Mouse (Mus musculus): ENCODE results near the gene Skiv2l. TPM values are rescaled to one million over a fixed set of nuclear protein-coding genes. Genes with fewer than 3 reads are reported as not detected.
"Not testable (repeated sequence)": the region's sequence is repeated elsewhere in the genome, so short reads cannot be mapped to it uniquely, and the experiment has no call there.

Skiv2l gene
- polyA plus RNA-seq, 1 experiment from 2014 or later = 55.0 TPM

DNA sequence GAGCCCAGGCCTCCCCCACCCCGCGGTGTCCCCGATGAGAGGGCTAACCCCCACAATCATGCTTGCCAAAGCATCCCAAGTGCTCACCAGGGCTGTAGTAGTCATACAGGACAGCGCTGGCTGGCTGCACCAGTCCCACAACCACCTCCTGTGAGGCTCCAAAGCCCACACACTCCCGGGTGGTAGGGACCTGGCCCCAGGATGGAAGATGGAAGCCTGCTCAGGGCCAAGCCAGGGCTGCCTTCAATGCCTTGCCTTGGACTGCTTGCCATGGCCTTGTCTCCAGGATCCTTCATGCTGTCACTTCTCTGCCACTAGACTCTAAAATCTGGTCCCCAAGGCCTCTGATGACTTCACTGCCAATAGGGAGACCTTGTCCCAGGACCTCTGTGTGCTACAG is 39.6 kb downstream of the Skiv2l start:
- not testable (repeated sequence) for ATAC-seq (ENCODE audit: insufficient number of reproducible peaks, low FRiP score, low TSS enrichment, low read depth); H3K9ac ChIP-seq; H3K27ac ChIP-seq (replicated peaks); H3K36me3 ChIP-seq; H3K4me2 ChIP-seq (replicated peaks); H3K27me3 ChIP-seq; H3K4me3 ChIP-seq (replicated peaks); H3K4me1 ChIP-seq; H3K9me3 ChIP-seq (replicated peaks)
- 89% methylated on average over 5 of the region's 5 CpGs for WGBS

DNA sequence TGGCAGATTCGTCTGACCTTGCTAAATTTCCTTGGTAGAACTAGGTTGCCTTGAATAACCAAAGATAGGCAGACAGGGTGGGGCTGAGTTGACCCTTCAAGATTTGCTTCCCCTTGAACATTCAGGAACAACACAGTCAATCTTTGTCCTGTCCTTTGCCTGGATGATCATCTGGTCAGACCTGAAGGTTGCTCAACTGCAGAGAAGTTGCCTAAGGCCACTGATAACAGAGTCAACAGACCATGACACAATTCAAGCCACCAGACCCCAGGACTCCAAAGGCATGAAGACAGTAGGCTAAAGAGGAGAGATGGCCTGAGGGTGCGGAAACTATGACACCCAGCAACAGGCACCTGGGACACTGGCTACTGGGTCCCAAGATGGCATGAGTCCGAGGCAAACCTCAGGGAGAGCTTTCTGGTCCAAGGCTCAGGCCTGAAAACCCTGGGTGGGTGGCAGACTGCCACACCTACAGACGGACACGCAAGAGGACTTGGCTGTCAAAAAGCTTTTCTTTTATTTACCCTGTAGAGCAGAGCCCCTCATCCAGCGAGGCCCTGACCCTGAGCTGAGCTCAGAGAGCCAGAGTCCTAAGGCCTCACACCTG is 41.3 kb downstream of the Skiv2l start:
- no peaks in the 10 kb centered on the region for H3K4me1 ChIP-seq
- no peaks in the 10 kb centered on the region for H3K27me3 ChIP-seq
- H3K4me3 ChIP-seq (replicated peaks) = no peak overlapping the region
- no peak overlapping the region for H3K4me2 ChIP-seq (replicated peaks)
- 81% methylated on average over 6 of the region's 6 CpGs for WGBS
- H3K9me3 ChIP-seq (replicated peaks) = peaks cover 9% of the 10 kb centered on the region; the same call in 1 of the 2 replicates
- ATAC-seq (ENCODE audit: insufficient number of reproducible peaks, low FRiP score, low TSS enrichment, low read depth) = no peak
- H3K36me3 ChIP-seq = no peaks in the 10 kb centered on the region
- no peak overlapping the region for H3K9ac ChIP-seq
- no peak overlapping the region for H3K27ac ChIP-seq (replicated peaks)

DNA sequence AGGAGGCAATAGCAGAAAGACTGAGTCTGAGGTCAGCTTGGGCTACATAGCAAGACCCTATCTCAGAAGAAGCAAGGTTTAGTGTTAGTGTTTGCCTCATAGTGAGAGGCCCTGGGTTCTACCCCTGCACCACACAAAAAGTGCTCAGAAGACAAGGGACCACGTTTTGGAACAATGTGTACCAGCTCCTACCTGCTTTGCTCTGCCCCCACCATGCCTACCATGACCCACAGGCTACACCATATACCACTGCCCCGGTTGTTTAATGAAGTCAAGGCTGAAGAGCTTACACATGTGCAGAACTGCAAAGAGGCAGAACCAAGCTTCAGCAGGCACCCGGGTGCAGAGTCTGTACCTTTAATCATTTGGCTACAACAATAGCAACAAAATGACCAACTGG is 42.8 kb downstream of the Skiv2l start:
- no peak for ATAC-seq (ENCODE audit: insufficient number of reproducible peaks, low FRiP score, low TSS enrichment, low read depth)
- 60% methylated on average over 3 of the region's 3 CpGs for WGBS

DNA sequence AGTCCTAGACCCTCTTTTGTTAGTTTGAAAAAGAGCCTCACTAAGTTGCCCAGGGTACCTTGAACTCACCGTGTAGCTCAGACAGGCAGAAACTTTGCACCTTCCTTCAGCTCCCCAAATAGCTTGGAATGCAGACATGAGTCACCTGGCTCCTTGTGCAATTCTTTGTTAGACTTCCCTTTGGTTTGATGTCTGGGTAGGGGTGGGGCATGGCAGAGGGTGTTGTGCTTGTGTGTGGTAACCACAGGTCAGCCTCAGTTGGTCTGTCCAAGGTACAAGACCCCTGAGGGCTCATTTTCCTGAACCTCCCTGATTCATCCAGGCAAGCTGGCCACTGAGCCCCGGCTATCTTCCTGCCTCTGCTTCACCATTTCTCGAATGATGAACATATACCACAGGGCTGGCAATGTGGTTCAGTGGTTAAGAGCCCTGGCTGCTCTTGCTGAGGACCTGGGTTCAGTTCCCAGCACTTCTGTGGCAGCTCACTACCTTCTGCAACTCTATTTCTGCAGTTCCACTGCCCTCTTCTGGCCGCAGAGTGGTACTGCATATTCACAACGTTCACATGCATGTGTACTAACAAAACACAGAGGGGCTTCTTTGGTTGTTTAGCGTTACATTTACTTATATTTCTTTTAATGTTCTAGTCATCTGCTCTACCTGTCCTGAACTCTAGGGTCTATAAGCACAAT is 45.0 kb downstream of the Skiv2l start:
- Histone ChIP-seq H3K27ac (replicated peaks) (no peak overlapping the region), H3K27me3 (no peaks in the 10 kb centered on the region), H3K36me3 (no peaks in the 10 kb centered on the region), H3K9me3 (replicated peaks) (peaks cover 9% of the 10 kb centered on the region; the same call in 1 of the 2 replicates), H3K4me1 (no peaks in the 10 kb centered on the region), H3K9ac (no peak overlapping the region), H3K4me2 (replicated peaks) (no peak overlapping the region), H3K4me3 (replicated peaks) (no peak overlapping the region)
- no peak for ATAC-seq (ENCODE audit: insufficient number of reproducible peaks, low FRiP score, low TSS enrichment, low read depth)
- WGBS = 73% methylated on average over 6 of the region's 6 CpGs

More for the DNA sequence above, 42.8 kb downstream of the Skiv2l start:
- Histone ChIP-seq H3K36me3 (no peaks in the 10 kb centered on the region), H3K27me3 (no peaks in the 10 kb centered on the region), H3K9me3 (replicated peaks) (peaks cover 9% of the 10 kb centered on the region; the same call in 1 of the 2 replicates), H3K9ac (no peak overlapping the region), H3K4me1 (no peaks in the 10 kb centered on the region), H3K4me3 (replicated peaks) (no peak overlapping the region), H3K4me2 (replicated peaks) (no peak overlapping the region), H3K27ac (replicated peaks) (no peak overlapping the region)

DNA sequence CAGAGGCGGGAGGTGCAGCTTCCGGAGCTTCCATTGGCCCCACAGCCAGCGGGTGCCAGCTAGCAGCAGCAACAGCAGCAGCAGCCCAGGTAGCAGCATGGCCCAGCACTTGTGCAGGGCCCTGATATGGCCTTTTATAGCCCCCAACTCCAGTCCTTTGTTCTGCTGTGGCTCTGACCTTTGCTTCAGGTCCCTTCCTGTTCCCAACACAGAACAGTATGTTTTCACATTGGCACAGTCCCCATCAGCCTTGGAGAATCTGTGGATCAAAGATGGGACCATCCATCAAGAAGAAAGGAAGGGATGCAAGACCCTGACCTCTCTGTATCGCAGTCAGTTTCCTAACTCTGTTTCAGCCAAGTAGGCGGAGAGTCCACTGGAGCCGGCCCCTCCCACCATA is 45.7 kb downstream of the Skiv2l start, which contains the start of gene Cyp21a1:
Gene Cyp21a1 (minus strand): TSS at position 261 of the 400 bp plus-strand sequence.
- H3K4me3 ChIP-seq (replicated peaks); H3K27ac ChIP-seq (replicated peaks); ATAC-seq (ENCODE audit: insufficient number of reproducible peaks, low FRiP score, low TSS enrichment, low read depth); H3K36me3 ChIP-seq; H3K4me1 ChIP-seq; H3K27me3 ChIP-seq; H3K4me2 ChIP-seq (replicated peaks); H3K9me3 ChIP-seq (replicated peaks); H3K9ac ChIP-seq: not testable (repeated sequence)
- 97% methylated on average over 5 of the region's 6 CpGs for WGBS

DNA sequence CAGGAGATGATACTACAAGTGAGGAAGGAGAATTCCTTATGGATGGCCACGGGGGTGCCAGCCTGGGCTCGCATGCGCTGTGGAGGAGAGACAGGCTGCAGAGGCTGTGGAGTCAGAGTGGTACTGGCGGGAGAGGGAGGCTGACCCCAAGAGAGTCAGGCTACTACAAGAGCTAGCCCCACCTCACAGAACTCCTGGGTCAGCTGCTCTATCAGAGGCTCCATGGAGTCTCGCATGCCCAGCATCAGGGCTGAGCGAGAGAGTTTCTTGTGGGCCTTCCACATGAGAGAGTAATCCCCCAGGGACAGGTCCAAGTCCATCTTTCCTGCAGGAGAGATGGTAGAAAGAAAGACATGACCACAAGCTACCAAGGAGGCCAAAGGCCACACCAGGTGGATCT is 46.6 kb downstream of the Skiv2l start:
- not testable (repeated sequence) for H3K36me3 ChIP-seq; H3K27me3 ChIP-seq; H3K9me3 ChIP-seq (replicated peaks); H3K4me3 ChIP-seq (replicated peaks); H3K4me1 ChIP-seq; H3K4me2 ChIP-seq (replicated peaks); H3K9ac ChIP-seq; ATAC-seq (ENCODE audit: insufficient number of reproducible peaks, low FRiP score, low TSS enrichment, low read depth); H3K27ac ChIP-seq (replicated peaks)
- WGBS = 92% methylated on average over 6 of the region's 6 CpGs

DNA sequence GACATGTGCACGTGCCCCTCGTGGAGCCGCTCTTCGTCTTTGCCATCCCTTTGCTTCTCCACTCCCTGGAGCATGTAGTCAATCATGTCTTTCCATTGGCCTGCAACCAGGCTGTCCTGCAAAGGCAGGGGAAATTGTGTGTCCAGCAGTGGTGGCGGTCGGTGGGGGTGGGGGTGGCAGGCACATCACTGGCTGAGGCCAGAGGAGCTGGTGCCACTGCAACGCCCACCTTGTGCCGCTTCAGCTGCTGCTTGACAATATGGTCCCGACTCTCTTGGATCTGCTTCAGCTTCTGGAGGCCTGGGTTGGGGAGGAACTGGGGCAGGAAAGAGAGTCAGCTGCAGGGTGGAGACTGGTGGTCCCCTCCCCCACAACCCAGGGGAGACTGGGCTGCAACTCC is 47.3 kb downstream of the Skiv2l start:
- not testable (repeated sequence) for H3K36me3 ChIP-seq; H3K9ac ChIP-seq; H3K27ac ChIP-seq (replicated peaks); H3K4me3 ChIP-seq (replicated peaks); H3K4me1 ChIP-seq; H3K4me2 ChIP-seq (replicated peaks); H3K9me3 ChIP-seq (replicated peaks); H3K27me3 ChIP-seq; ATAC-seq (ENCODE audit: insufficient number of reproducible peaks, low FRiP score, low TSS enrichment, low read depth)
- 92% methylated on average over 9 of the region's 9 CpGs for WGBS

DNA sequence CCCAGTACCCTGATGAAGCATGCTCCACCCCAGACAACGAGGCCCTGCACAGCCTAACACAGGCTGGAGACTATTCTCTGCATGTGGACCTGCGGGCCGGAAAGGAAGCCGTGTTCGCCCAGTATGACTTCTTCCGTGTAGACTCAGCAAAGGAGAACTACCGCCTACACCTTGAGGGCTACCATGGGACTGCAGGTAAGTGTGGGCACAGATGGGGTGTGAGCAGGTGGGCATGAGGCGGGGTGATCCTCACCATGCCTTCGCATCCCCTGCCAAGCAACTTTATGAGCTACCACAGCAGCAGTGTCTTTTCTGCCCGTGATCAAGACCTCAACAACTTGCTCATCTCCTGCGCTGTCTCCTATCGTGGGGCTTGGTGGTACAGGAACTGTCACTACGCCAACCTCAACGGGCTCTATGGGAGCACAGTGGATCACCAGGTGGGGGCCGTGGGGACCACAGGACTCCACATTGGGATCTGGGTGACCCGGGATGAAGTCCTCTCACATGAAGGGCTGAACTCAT is 49.2 kb downstream of the Skiv2l start:
- not testable (repeated sequence) for H3K9ac ChIP-seq; H3K27ac ChIP-seq (replicated peaks); H3K9me3 ChIP-seq (replicated peaks); H3K4me1 ChIP-seq; H3K36me3 ChIP-seq; H3K4me3 ChIP-seq (replicated peaks); H3K4me2 ChIP-seq (replicated peaks); ATAC-seq (ENCODE audit: insufficient number of reproducible peaks, low FRiP score, low TSS enrichment, low read depth); H3K27me3 ChIP-seq
- 95% methylated on average over 16 of the region's 16 CpGs for WGBS

DNA sequence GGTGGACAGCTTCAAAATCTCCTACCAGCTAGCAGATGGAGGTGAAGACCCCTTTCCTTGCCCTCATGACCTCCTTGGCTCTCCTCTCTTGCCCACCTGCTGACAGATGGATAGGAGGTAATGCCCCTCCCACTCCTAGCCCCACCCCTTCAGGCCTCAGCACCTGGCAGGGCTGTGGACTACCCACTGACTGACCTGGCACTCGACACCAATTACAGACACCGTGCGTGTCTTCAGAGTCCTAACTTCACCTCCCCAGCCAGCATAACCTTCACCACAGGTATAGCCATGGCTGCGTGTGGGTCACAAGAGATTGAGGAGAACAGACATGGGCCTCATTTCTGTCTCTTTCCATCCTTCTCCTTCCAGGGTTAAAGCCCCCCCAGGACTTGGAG is 50.5 kb downstream of the Skiv2l start:
- Histone ChIP-seq H3K27ac (replicated peaks) (no peak overlapping the region), H3K9ac (no peak overlapping the region), H3K27me3 (no peaks in the 10 kb centered on the region), H3K4me2 (replicated peaks) (no peak overlapping the region), H3K4me1 (no peaks in the 10 kb centered on the region), H3K4me3 (replicated peaks) (no peak overlapping the region), H3K36me3 (no peaks in the 10 kb centered on the region), H3K9me3 (replicated peaks) (no peaks in the 10 kb centered on the region)
- ATAC-seq (ENCODE audit: insufficient number of reproducible peaks, low FRiP score, low TSS enrichment, low read depth) = no peak
- WGBS = 91% methylated on average over 4 of the region's 4 CpGs

DNA sequence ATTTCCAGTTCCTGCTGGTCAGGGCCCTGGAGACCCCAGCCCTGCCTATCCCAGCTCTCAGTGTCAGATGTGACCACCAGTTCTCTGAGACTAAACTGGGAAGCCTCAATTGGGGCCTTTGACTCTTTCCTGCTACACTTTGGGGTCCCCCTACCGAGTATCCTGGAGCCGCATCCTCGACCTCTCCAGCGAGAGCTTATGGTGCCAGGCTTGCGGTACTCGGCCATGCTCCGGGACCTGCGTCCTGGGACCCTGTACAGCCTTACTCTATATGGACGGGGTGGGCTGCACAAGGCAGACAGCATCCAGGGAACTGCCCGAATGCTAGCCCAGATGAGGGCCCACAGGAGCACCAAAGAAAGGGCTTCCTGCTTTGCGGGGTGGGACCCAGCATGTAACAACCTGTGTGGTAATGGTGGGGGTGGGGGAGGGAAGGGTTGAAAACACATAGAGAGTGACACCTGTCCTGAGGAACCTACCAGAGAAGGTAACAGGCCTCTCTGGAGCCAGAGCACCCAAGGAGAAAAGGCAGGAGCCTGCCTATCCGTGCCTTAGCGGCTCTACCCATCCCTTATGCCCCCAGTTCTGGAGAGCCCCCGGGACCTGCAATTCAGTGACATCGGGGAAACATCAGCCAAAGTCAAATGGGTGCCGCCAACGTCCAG is 51.0 kb downstream of the Skiv2l start:
- WGBS = 87% methylated on average over 15 of the region's 17 CpGs
- Histone ChIP-seq H3K4me1 (no peaks in the 10 kb centered on the region), H3K9ac (no peak overlapping the region), H3K27me3 (no peaks in the 10 kb centered on the region), H3K4me3 (replicated peaks) (no peak overlapping the region), H3K4me2 (replicated peaks) (no peak overlapping the region), H3K27ac (replicated peaks) (no peak overlapping the region), H3K36me3 (no peaks in the 10 kb centered on the region), H3K9me3 (replicated peaks) (no peaks in the 10 kb centered on the region)
- ATAC-seq (ENCODE audit: insufficient number of reproducible peaks, low FRiP score, low TSS enrichment, low read depth) = no peak

DNA sequence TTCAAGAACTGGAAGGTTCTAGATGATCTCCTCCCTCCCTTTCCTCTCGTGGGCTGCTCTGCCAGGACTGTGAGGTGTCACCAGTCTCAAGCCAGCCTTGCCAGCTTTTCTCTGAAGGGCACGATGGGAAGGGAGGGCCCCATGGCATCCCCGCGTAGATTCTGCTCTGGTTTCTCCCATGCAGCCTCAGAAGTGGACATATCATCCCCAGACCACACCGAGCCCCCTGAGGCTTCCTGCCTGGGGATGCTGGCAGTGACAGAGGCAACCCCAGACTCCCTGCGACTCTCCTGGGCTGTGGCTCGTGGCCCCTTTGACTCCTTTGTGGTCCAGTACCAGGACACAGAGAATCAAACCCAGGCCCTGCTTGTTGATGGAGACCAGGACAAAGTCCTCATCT is 51.9 kb downstream of the Skiv2l start:
- not testable (repeated sequence) for H3K4me2 ChIP-seq (replicated peaks); H3K9me3 ChIP-seq (replicated peaks); H3K36me3 ChIP-seq; H3K9ac ChIP-seq; H3K27ac ChIP-seq (replicated peaks); H3K4me3 ChIP-seq (replicated peaks); ATAC-seq (ENCODE audit: insufficient number of reproducible peaks, low FRiP score, low TSS enrichment, low read depth); H3K4me1 ChIP-seq; H3K27me3 ChIP-seq
- WGBS = 83% methylated on average over 6 of the region's 7 CpGs
